9 mouse cellular contexts compared by ENCODE assay signal in the genomic region with DNA sequence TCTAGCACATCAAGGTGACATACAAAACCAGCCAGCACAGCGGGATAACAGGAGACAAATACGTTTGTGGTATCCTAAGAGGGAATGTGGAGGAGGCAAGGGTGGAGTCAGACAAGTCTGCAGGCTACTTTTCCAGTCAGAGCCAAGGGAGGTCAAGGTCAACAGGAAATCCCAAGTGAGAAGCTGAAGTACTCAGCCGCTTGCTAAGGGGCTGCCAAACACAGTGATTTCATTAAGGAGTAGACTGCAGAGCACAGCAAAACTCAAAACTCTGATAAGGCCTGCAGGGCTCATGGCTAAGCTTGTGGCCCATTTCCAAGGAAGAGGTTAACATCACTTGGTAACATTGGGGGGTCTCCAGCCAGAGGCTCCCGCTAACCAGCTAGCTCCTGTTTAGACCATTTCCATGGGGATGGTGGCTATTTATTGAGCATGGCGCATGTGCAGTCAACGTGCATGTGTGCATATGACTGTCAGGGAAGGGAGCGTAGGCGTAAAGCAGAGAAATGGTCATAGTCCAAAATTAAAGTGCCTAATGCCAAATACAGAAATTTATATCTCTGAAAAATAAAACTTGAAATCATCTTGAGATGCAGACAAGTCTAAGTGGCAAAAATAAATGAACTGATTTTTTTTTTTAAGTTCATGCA.
DNase-seq lines count a peak whose midpoint lies in the region; ATAC-seq and TF ChIP-seq lines count a peak whose summit lies in the region.
"Had no signal": no experiment of that assay in that cellular context is flagged by ENCODE, and none has a peak within 500 bp of the region (broad histone marks: within the 10 kb centered on the region; RNA-seq: fewer than 3 reads in every experiment).

No protein-coding gene starts in this region.

- no peak for TF ChIP-seq POLR2A in lung, adult 2 months (IDR thresholded peaks at IDR 0.05; ENCODE audit: borderline replicate concordance, extremely low read depth, low read depth, low read length)

- no peak overlapping the region for H3K27ac ChIP-seq in embryonic facial prominence, embryonic 14.5 days (replicated peaks; ENCODE audit: low read depth, low read length)
- no peak overlapping the region for H3K27ac ChIP-seq in kidney, postnatal 0 days
- no peak overlapping the region for H3K27ac ChIP-seq in forebrain, embryonic 16.5 days (ENCODE audit: low read length)
- H3K27ac ChIP-seq: liver, embryonic 13.5 days had no signal

- no peak overlapping the region for H3K4me3 ChIP-seq in lung, adult 2 months (replicated peaks; ENCODE audit: extremely low read depth, low read depth, low read length)
- H3K4me3 ChIP-seq in embryonic facial prominence, embryonic 14.5 days (ENCODE audit: low read depth, low read length), result no peak overlapping the region
- no peak overlapping the region for H3K4me3 ChIP-seq in kidney, postnatal 0 days (replicated peaks; ENCODE audit: low read depth, low read length)
- no peak overlapping the region for H3K4me3 ChIP-seq in forebrain, embryonic 16.5 days (replicated peaks; ENCODE audit: low read length)
- H3K4me3 ChIP-seq: liver, embryonic 13.5 days had no signal

- TF ChIP-seq CTCF in lung, adult 2 months (IDR thresholded peaks at IDR 0.05; ENCODE audit: insufficient read depth, low read length), result no peak
- TF ChIP-seq CTCF in kidney, postnatal 0 days (IDR thresholded peaks at IDR 0.05; ENCODE audit: low read depth), result no peak

- 0 out of 2 replicates have a peak, but pooled peaks have one; percentile 47 for ATAC-seq in embryonic facial prominence, embryonic 14.5 days (ENCODE audit: low read depth)
- no peak for ATAC-seq in kidney, postnatal 0 days (replicated peaks; ENCODE audit: low FRiP score, low read depth)
- no peak for ATAC-seq in forebrain, embryonic 16.5 days

- no peak overlapping the region for H3K9ac ChIP-seq in embryonic facial prominence, embryonic 14.5 days (ENCODE audit: low read depth, low read length)
- no peak overlapping the region for H3K9ac ChIP-seq in kidney, postnatal 0 days (ENCODE audit: low read depth, low read length)
- no peak overlapping the region for H3K9ac ChIP-seq in forebrain, embryonic 16.5 days (replicated peaks; ENCODE audit: low read depth, low read length)
- H3K9ac ChIP-seq: liver, embryonic 13.5 days had no signal

- 58% methylated on average over 8 of the region's 8 CpGs for WGBS in lung, adult 2 months
- WGBS in embryonic facial prominence, embryonic 14.5 days, result 58% methylated on average over 8 of the region's 8 CpGs
- WGBS in kidney, postnatal 0 days, result 61% methylated on average over 8 of the region's 8 CpGs
- 88% methylated on average over 8 of the region's 8 CpGs for WGBS in forebrain, embryonic 16.5 days

- no peaks in the 10 kb centered on the region for H3K9me3 ChIP-seq in embryonic facial prominence, embryonic 14.5 days (ENCODE audit: control insufficient read depth, low read length)
- no peaks in the 10 kb centered on the region for H3K9me3 ChIP-seq in kidney, postnatal 0 days (replicated peaks; ENCODE audit: low read length)
- no peaks in the 10 kb centered on the region for H3K9me3 ChIP-seq in forebrain, embryonic 16.5 days (ENCODE audit: control insufficient read depth, low read length)
- H3K9me3 ChIP-seq: liver, embryonic 13.5 days had no signal

- DNase-seq in lung, adult 18-20 months, result peak; percentile 27 to 42
- DNase-seq in lung, adult 2 months, result no peak
- peak; percentile 78 for DNase-seq in embryonic facial prominence, embryonic 14.5 days (ENCODE audit: low spot score)
- peak; percentile 80 for DNase-seq in kidney, postnatal 0 days (ENCODE audit: low spot score)
- DNase-seq in skeletal muscle tissue, adult 2 months (ENCODE audit: low read depth, low spot score), result peak; percentile 47
- no peak for DNase-seq in layer of hippocampus, adult 11-12 months (ENCODE audit: low spot score)
- DNase-seq in spleen, postnatal 4 days (ENCODE audit: low spot score in 2 of 2), result no peak
- DNase-seq: liver, embryonic 13.5 days had no signal

- no peaks in the 10 kb centered on the region for H3K4me1 ChIP-seq in lung, adult 2 months (ENCODE audit: control insufficient read depth, insufficient read depth, low read length)
- peaks cover 9% of the 10 kb centered on the region for H3K4me1 ChIP-seq in embryonic facial prominence, embryonic 14.5 days (ENCODE audit: control insufficient read depth, insufficient read depth, low read length)
- H3K4me1 ChIP-seq in kidney, postnatal 0 days (replicated peaks; ENCODE audit: insufficient read depth, low read length), result no peaks in the 10 kb centered on the region
- no peaks in the 10 kb centered on the region for H3K4me1 ChIP-seq in forebrain, embryonic 16.5 days (replicated peaks; ENCODE audit: control insufficient read depth, insufficient read depth, low read length)
- H3K4me1 ChIP-seq: liver, embryonic 13.5 days had no signal

- no peak overlapping the region for H3K4me2 ChIP-seq in embryonic facial prominence, embryonic 14.5 days (ENCODE audit: low read depth, low read length)
- H3K4me2 ChIP-seq in kidney, postnatal 0 days (ENCODE audit: low read length), result no peak overlapping the region
- no peak overlapping the region for H3K4me2 ChIP-seq in forebrain, embryonic 16.5 days (ENCODE audit: low read length)
- H3K4me2 ChIP-seq: liver, embryonic 13.5 days had no signal

- H3K27me3 ChIP-seq in embryonic facial prominence, embryonic 14.5 days (replicated peaks; ENCODE audit: control insufficient read depth, insufficient read depth, low read length), result no peaks in the 10 kb centered on the region
- no peaks in the 10 kb centered on the region for H3K27me3 ChIP-seq in kidney, postnatal 0 days (ENCODE audit: insufficient read depth, low read length)
- H3K27me3 ChIP-seq in forebrain, embryonic 16.5 days (replicated peaks; ENCODE audit: control insufficient read depth, insufficient read depth, low read length), result no peaks in the 10 kb centered on the region
- H3K27me3 ChIP-seq: liver, embryonic 13.5 days had no signal

- no peaks in the 10 kb centered on the region for H3K36me3 ChIP-seq in embryonic facial prominence, embryonic 14.5 days (ENCODE audit: control insufficient read depth, insufficient read depth, low read length)
- no peaks in the 10 kb centered on the region for H3K36me3 ChIP-seq in kidney, postnatal 0 days (ENCODE audit: insufficient read depth, low read length)
- no peaks in the 10 kb centered on the region for H3K36me3 ChIP-seq in forebrain, embryonic 16.5 days (ENCODE audit: control insufficient read depth, insufficient read depth)
- H3K36me3 ChIP-seq: liver, embryonic 13.5 days had no signal

Comparison
In these comparisons a context has a peak if more than half of its experiments do, and no peak if none do; other contexts are left out.
1. DNase-seq: peak in lung, adult 18-20 months (2 of 2), embryonic facial prominence, embryonic 14.5 days (single experiment), kidney, postnatal 0 days (single experiment) and skeletal muscle tissue, adult 2 months (single experiment); none in lung, adult 2 months (single experiment), layer of hippocampus, adult 11-12 months (single experiment) and spleen, postnatal 4 days (0 of 2).